Mouse (Mus musculus) limb, embryonic 14.5 days (tissue): ENCODE data around the gene Wnt5a. TPM values are rescaled to one million over a fixed set of nuclear protein-coding genes. Genes with fewer than 3 reads are reported as not detected.

ENCODE experiments used
- ATAC-seq: fragments of 200-750 bp; cut with Nextera tagmentation; 2 replicates; pipeline ENCODE4 v1.8.0; 2017; ENCODE audit warnings: low read depth, moderate number of reproducible peaks, moderate TSS enrichment; ENCODE audit not compliant: low FRiP score
- DNase-seq: peaks from one replicate; pipeline ENCODE4 v3.0.0-alpha.2; 2015; ENCODE audit warnings: low spot score
- H3K27ac ChIP-seq: fragments of 300-500 bp; sonication (generic); replicated peaks from 2 replicates; pipeline ENCODE4 v1.5.1; 2014; ENCODE audit warnings: low read depth, mild to moderate bottlenecking, low read length, moderate library complexity, mixed read lengths
- H3K27me3 ChIP-seq: fragments of 300-500 bp; sonication (generic); 2 replicates; pipeline ENCODE4 v1.6.1; 2014; ENCODE audit warnings: low read length, mixed read lengths; ENCODE audit not compliant: control insufficient read depth, insufficient read depth
- H3K36me3 ChIP-seq: fragments of 300-500 bp; sonication (generic); 2 replicates; pipeline ENCODE4 v1.6.1; 2014; ENCODE audit warnings: mild to moderate bottlenecking, low read length, moderate library complexity, mixed read lengths; ENCODE audit not compliant: control insufficient read depth, insufficient read depth
- H3K4me1 ChIP-seq: fragments of 300-500 bp; sonication (generic); 2 replicates; pipeline ENCODE4 v1.6.1; 2014; ENCODE audit warnings: antibody characterized with exemption, low read length, mixed read lengths; ENCODE audit not compliant: control insufficient read depth, insufficient read depth
- H3K4me2 ChIP-seq: fragments of 300-500 bp; sonication (generic); replicated peaks from 2 replicates; pipeline ENCODE4 v1.6.1; 2014; ENCODE audit warnings: low read depth, mild to moderate bottlenecking, low read length, moderate library complexity; ENCODE audit not compliant: severe bottlenecking
- H3K4me3 ChIP-seq: fragments of 300-500 bp; sonication (generic); replicated peaks from 2 replicates; pipeline ENCODE4 v1.5.1; 2014; ENCODE audit warnings: low read length
- H3K9ac ChIP-seq: fragments of 300-500 bp; sonication (generic); 2 replicates; pipeline ENCODE4 v1.6.1; 2014; ENCODE audit warnings: mild to moderate bottlenecking, low read depth, low read length, moderate library complexity; ENCODE audit not compliant: severe bottlenecking
- H3K9me3 ChIP-seq: fragments of 300-500 bp; sonication (generic); 2 replicates; pipeline ENCODE4 v1.6.1; 2016; ENCODE audit warnings: low read length; ENCODE audit not compliant: control insufficient read depth
- POLR2A ChIP-seq: fragments of 200-500 bp; IDR thresholded peaks from 2 replicates; pipeline ENCODE4 v1.8.0; 2012; ENCODE audit warnings: inconsistent platforms, mild to moderate bottlenecking, moderate library complexity, borderline replicate concordance; ENCODE audit not compliant: insufficient read depth, insufficient read length; ENCODE audit errors: extremely low read depth
- WGBS: fragments of 180-500 bp; shearing (Covaris S2); extraction: QIAGEN DNeasy Blood & Tissue Kit; methylation state at CpG from one replicate; pipeline ENCODE4 v1.1.7; 2014; 5-methylcytosine and 5-hydroxymethylcytosine counted together
- polyA plus RNA-seq, 2 experiments: library from polyadenylated mRNA; depleted of rRNA in 1 of 2; stranded (reverse) in 1 of 2; unstranded in 1 of 2; fragments of >200 nt; fragmentation: Nextera tagmentation in 1 of 2; extraction: Ambion mirVana in 1 of 2; gene quantifications; 2 replicates each; pipeline versions ENCODE4 v1.2.1 to v1.2.3; 2012 to 2014

Gene Wnt5a
- polyA plus RNA-seq, 2 experiments = 103 to 108 TPM

GRCm38 (mm10) chr14:28494273-28494672, 10.3 kb upstream of the Wnt5a start:
- no peaks in the 10 kb centered on the region for H3K9me3 ChIP-seq
- H3K9ac ChIP-seq = no peak overlapping the region
- H3K4me1 ChIP-seq = no peaks in the 10 kb centered on the region
- WGBS = 88% methylated on average over 5 of the region's 5 CpGs
- no peaks in the 10 kb centered on the region for H3K27me3 ChIP-seq
- no peak for ATAC-seq
- no peak overlapping the region for H3K27ac ChIP-seq
- DNase-seq = no peak
- H3K4me3 ChIP-seq = no peak overlapping the region
- H3K36me3 ChIP-seq = no peaks in the 10 kb centered on the region
- H3K4me2 ChIP-seq = no peak overlapping the region
- TF ChIP-seq POLR2A = no peak

- DNase-seq (peak; percentile 47), ATAC-seq (no peak)
- TF ChIP-seq POLR2A = no peak
- H3K4me3 ChIP-seq = no peak overlapping the region
- no peak overlapping the region for H3K9ac ChIP-seq
- H3K36me3 ChIP-seq = no peaks in the 10 kb centered on the region
- H3K4me2 ChIP-seq = no peak overlapping the region
- 15% methylated on average over 12 of the region's 12 CpGs for WGBS
- no peak overlapping the region for H3K27ac ChIP-seq
- H3K27me3 ChIP-seq = no peaks in the 10 kb centered on the region
- no peaks in the 10 kb centered on the region for H3K9me3 ChIP-seq
- peaks cover 14% of the 10 kb centered on the region for H3K4me1 ChIP-seq
Observed at GRCm38 (mm10) chr14:28501216-28501878, 3.2 kb upstream of the Wnt5a start.

GRCm38 (mm10) chr14:28503276-28503675, 1.3 kb upstream of the Wnt5a start:
- H3K36me3 ChIP-seq = peaks cover 6% of the 10 kb centered on the region; the same call in 1 of the 2 replicates
- H3K9me3 ChIP-seq = no peaks in the 10 kb centered on the region
- no peak for DNase-seq
- no peak overlapping the region for H3K27ac ChIP-seq
- no peak for ATAC-seq
- H3K27me3 ChIP-seq = no peaks in the 10 kb centered on the region
- H3K4me2 ChIP-seq = peak overlapping the region; percentile 82; the same call in 1 of the 2 replicates
- 80% methylated on average over 2 of the region's 2 CpGs for WGBS
- H3K9ac ChIP-seq = no peak overlapping the region
- no peak overlapping the region for H3K4me3 ChIP-seq
- peaks cover 14% of the 10 kb centered on the region for H3K4me1 ChIP-seq
- TF ChIP-seq POLR2A = no peak

- peak overlapping the region; percentile 82 for H3K4me2 ChIP-seq
- no peaks in the 10 kb centered on the region for H3K27me3 ChIP-seq
- ATAC-seq (peak; percentile 30; the same call in 1 of the 2 replicates), DNase-seq (peak; percentile 75)
- peak overlapping the region; percentile 99 for H3K27ac ChIP-seq
- H3K36me3 ChIP-seq = peaks cover 18% of the 10 kb centered on the region
- WGBS = under 1% methylated on average over 21 of the region's 22 CpGs
- H3K4me1 ChIP-seq = peaks cover 18% of the 10 kb centered on the region
- H3K9ac ChIP-seq = peak overlapping the region; percentile 98
- peak overlapping the region; percentile 87 for H3K4me3 ChIP-seq
- H3K9me3 ChIP-seq = no peaks in the 10 kb centered on the region
- 0 out of 2 replicates have a peak, but pooled peaks have one; percentile 28 for TF ChIP-seq POLR2A
Observed at GRCm38 (mm10) chr14:28505051-28505585, 568 bp downstream of the Wnt5a start.

- peaks cover 25% of the 10 kb centered on the region for H3K36me3 ChIP-seq
- ATAC-seq (no peak), DNase-seq (no peak)
- H3K4me1 ChIP-seq = peaks cover 18% of the 10 kb centered on the region
- H3K9ac ChIP-seq = peak overlapping the region; percentile 98
- H3K9me3 ChIP-seq = no peaks in the 10 kb centered on the region
- peak overlapping the region; percentile 82 for H3K4me2 ChIP-seq
- WGBS = under 1% methylated on average over 62 of the region's 62 CpGs
- peak overlapping the region; percentile 99 for H3K27ac ChIP-seq
- peak overlapping the region; percentile 87 for H3K4me3 ChIP-seq
- TF ChIP-seq POLR2A = no peak
- no peaks in the 10 kb centered on the region for H3K27me3 ChIP-seq
Observed at GRCm38 (mm10) chr14:28505586-28506375, 1.2 kb downstream of the Wnt5a start.
